Mouse (Mus musculus): ENCODE measurements at regions not wholly inside any gene's neighbourhood (a gene's known extent, or its start where the extent isn't known, plus 50 kb on each side); places are given as distances from the start of the nearest gene placed in this dataset.

DNA sequence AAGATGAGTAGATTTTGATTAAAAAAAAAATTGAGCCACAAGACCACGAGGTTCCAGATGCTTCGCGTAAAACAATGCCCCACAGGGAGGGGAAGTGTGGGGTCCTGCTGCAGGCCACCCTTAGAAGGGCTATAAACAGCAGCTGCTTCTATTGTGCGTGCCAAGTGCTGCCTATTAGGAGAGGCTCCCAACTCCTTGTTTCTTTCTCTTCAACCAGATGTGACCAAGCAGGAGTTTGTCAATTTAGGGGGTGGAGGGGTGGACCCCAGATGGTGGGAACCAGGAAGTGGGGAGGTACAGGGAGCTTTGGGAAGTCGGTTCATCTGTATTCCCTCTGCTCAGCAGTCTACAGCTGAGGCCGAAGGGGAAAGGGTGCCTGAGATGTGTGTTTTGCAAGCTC, 718.9 kb upstream of the Car8 start:
- DNase-seq (ENCODE audit: low spot score in 2 of 2): no peak

DNA sequence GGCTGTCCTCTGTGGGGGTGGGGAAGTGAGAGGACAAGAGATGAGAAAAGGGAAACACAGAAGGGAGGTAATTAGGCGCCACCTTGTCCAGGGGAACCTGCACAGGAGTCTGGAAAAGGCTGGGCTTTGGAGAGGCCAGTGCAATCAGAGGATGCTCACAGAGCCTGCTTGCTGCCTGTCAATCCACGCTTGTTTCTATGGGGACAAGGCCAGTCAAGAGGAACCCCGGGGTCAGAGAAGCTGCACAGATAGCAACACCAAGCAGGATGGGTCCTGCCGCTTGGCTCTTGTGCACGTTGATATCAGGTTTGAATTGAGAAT, 718.1 kb upstream of the Car8 start:
- DNase-seq (ENCODE audit: low spot score in 2 of 2): no peak

DNA sequence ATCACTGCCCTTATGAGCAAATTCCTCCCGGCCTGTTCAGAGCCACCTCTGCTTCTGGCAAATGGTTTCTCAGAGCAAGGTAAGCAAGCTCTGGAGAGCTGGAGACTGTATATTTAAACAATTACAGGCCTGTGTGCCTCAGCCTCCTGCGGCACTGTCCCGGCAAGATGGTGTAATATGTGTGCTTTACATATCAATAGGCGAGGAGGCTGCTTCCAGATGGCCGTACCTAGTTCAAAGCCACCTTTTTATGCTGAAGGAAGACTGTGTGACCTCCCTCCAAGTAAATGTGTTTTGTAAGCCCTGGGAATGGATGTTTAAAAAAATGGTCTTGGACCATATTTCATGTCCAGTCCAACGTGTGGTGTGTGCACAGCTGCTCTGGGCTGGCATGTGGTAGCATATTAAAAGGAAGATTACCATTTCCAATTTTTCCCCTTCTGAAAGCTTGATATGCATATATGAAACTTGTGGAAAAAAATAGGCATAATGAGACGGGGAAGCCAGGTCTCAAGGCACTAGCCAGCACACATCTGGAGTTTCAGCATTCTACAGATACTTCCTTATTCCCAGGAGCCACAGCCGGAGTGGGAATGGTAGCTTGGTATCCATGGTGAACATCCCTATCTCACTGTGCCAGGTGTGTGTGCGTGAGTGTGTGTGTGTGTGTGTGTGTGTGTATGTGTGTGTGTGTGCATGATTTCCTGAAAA, 717.6 kb upstream of the Car8 start:
- DNase-seq (ENCODE audit: low spot score in 2 of 2): no peak

DNA sequence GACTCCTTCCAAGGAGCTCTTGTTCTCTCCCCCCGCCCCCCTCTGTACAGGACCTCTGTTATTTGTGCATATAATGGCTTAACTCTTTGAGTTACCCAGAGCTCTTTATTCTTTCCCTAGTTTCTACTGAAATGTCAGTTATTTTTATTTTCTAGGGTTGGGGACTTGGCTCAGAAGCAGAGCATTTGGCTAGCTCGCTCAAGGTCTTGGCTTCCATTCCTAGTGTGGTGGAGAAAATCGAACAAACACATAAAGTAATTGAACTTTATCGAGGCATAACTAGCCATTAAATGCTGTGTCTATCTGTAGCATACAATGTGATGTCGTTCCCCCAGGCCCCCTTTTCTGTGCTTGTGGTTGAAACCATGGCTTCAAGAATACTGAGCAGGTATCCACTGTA, 716.5 kb upstream of the Car8 start:
- no peak for DNase-seq (ENCODE audit: low spot score in 2 of 2)

DNA sequence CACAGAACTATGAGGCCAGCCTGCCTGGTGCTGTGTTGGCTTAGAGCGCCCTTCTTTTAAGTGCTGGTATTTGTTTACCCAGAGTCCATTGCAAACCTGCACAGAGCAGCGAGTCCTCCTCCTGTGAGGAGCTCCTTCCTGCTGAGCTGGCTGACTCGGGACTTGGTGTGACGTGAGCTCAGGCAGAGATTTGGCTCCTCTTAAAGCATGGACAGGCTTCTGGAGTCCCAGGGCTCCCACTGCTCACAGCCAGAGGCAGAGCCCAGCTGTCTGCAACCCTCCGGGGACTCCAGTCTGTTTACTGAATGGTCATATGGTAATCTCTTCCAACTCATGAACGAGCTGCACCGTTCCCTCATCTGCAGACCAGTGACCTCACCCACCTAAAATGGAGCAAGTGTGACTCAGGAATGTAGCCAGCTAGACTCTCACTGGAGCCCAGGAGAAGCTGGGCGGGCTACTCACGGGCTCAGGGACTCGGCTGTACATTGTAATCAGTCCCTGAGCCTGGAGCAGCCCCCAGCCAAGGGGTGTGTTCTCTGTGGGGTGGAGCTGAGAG, 715.6 kb upstream of the Car8 start:
- no peak for DNase-seq (ENCODE audit: low spot score in 2 of 2)

DNA sequence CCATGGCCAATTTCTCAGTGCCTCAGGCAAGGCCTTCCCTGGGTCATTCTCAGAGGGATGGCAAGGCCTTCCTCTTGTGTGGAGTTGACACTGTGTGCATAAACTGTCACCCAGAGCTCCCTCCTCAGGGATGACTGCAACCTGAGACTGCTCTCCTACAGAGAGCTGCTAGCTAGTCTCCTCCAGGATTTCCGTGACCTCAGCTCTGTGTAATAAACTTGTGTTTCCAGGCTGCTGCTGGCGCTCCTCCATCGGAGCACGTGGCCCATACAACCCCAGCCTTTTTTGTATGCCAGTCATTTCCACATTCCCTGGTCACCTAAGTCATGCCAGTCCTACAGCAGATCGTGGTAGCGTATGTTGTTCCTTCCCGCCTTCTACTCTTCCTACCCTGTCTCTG, 714.3 kb upstream of the Car8 start:
- DNase-seq (ENCODE audit: low spot score in 2 of 2): no peak

DNA sequence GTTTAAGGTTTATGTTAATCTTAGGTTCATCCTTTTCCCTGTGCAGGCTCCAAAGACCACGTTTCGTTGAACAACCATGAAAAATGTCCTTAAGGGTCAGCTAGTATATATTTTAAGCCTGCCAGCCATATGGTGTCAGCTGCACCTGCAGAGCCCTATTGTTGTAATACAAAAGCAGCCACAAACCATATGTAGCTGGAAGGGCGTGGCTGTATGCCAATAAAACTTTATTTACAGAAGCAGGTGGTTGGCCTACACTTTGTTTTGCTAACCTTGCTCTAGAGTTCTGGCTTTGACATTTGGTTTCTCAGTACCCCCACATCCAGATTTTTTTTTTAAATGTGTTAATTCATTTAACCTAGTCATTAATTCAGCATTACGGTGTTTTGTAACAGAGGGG, 711.1 kb upstream of the Car8 start:
- DNase-seq (ENCODE audit: low spot score in 2 of 2): no peak

DNA sequence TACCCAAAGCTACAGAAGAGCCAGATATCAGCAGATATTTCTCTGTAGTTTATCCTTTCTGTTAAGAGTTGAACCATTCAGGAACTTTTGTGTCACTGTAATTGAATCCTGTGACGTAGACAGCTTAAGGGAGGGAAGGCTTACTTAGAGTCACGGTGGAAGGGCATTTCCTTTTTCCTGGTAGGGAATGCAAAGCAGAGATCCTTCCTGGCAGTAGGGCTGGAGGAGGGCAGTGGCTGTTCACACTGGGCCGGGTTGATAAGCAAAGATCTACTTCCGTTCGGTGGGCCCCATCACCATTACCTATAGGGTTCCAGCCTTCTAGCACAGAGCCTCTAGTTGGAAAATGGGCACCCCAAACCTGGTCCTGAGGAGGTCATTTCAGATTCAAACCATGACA, 710.7 kb upstream of the Car8 start:
- no peak for DNase-seq (ENCODE audit: low spot score in 2 of 2)

DNA sequence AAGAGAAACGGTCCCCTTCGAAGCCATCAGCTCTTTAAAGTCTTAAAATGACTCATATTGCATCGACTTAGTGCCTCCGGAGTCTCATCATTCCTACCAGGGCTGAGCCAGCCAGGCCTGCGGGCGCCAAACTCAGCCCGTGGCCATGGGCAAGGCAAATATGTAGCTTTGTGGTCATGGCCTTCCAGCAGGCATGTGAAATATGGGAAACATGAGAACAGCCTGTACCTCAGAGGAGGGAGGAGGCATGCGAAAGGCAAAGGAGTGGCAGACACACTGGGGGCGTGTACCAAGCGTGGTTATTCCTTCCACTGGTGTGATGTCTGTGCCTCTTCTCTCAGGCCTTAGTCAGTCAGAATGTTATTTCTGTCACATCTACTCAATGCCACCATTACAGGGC, 706.3 kb upstream of the Car8 start:
- DNase-seq (ENCODE audit: low spot score in 2 of 2): no peak

DNA sequence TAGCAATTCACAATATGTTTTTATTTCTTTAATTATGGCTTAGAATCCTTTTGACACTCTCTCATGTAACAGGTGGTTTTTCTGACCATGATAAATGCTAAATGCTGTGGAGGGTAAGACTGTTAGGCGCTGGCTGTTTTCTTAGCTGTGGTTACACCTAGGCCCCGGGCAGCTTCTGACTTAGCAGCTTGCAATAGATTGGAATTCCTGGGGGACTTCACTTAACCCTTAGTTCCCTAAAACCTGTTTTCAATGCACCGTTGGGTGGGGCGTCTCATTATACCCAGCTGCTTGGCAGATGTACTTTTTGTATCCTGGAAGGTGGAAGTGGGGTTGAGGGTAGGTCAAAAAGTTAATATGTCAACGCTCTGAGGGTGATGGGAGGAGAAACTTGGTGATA, 704.2 kb upstream of the Car8 start:
- DNase-seq (ENCODE audit: low spot score in 2 of 2): no peak

DNA sequence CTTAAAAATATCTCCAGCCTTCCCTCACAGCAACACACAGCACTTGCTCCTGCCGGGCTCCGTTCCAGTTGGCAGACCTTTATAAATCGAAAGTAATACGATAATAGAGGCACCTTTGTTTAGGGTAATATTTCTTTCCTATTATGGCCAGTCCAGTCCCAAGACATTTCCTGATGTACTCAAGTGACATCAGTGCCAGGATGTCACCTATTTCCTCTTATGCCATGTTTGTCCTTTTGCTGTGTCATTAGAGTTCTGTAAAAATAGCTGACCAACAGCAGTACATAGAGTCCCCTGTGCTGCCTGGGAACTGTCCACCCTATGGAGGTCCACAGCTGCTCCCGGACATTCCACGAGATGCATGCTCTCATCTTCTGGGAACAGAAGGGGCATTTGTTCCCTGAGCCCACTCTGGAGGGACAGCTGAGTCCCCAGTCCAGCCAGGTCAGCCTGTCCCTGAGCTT, 700.1 kb upstream of the Car8 start:
- no peak for DNase-seq (ENCODE audit: low spot score in 2 of 2)

DNA sequence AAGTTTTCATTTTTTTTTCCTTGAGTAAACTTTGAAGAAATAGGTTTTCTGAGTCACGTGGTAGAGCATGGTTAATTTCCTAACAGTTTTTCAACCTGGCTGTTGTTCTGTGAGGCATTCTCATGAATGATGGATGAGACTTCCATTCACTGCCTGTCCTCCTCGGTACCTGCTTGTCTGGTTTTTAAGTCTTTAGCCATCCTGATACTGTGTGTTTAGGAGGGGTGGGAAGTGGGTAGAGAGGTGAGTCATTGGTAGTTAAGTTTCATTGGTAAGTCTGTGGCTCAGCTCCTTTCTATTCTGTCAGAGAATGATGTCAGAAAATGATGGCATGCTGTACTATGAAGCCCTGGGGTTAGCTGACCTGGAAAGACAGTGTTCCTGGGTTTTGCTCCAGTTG, 697.1 kb upstream of the Car8 start:
- no peak for DNase-seq (ENCODE audit: low spot score in 2 of 2)

DNA sequence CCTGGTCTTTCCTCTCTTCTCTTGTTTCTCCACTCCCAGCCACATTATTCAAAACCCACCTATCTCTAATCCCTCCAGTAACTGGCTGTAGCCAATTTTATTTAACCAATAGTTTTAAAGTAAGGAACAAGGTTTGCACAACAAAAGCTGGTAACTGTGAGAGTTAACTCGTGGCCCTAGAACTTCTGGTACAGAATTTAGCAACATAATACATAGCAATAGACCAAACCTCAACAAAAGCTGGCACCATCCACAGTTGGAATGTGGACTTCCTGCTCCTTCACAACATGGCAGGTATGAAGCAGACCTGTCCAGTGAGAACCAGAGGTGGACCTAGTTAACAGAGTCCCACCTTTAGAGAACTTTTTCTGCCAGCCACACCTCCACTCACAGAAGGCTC, 695.7 kb upstream of the Car8 start:
- no peak for DNase-seq (ENCODE audit: low spot score in 2 of 2)

DNA sequence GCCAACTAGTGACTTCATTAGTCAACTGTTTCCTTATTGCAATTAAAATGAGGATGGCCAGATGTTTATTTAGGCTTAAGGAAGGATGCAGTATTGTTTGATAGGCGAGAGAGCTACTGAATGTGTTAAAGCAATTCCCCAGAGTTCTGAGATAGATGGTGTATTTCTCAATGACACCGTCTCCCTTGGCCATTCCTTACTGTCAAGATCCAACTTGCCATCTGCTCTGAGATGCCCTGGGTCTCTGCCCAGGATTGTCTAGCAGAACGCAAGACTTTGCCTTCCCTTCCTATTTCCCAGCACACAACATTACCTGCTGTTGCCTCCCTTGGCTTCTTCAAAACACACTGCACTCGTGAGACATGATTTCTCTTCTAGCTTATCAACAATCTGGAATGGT, 690.5 kb upstream of the Car8 start:
- no peak for DNase-seq (ENCODE audit: low spot score in 2 of 2)

DNA sequence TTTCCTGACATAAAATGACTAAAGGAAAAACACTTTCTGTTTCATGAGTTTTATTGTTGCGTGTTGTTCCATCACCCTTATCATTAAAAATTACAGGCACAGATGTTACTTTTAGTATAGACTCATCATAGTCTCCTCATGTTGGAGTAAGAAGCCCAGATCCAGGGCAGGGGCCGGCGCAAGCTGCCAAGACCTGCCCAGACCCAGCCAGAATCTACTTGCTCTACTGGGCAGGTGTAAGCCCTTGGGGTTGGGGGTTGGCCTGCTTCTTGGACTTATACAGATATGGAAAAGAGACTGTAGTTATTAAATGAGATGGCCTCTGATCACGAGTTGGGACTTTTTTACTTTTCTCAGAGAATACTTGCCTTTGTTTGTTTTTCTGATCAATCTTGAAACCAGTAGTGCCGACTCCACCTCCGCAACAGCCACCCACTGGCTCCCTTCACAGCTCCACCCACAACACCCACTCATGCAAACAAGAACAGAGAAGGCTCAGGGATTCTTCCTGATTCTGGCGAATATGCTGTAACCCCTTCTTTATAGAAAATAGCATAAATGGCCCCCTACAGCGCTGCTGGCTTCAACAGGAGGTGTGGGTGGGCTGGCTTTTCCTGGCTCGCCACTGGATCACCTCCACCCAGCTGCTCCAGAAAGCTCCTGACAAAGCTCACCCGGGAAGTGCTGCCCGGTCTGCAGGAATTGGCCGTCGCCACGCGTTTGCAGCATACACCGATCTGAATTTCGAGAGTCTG, 689.9 kb upstream of the Car8 start:
- DNase-seq (ENCODE audit: low spot score in 2 of 2): no peak

DNA sequence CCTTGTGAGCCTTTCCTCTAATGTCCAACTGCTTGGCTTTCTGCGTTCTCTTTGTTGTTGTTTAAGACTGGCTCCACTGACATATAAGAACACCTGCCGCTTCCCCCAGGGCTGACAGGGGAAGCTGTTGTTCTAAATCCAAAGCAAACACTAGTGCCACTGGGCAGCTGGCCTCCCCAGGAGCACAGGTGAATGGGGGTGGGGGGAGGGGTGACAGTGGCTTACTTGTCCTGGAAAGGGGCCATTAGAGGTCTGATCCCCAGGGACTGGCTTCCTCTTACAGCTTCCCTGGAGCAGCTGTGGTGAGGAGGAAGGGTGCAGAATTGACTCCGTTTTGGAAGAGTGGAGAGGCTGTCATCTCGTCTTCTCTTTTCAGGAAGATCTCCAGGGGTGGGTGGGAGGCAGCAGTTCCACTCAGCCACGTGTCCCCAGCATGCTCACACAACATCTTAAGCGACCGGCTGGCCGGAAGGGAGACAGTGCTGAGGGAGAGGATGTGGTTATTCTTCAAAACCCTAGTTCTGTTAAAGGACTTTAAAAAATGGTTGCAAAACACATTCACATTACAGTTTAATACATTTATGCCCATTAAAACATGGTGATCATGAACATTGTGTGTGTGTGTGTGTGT, 688.5 kb upstream of the Car8 start:
- DNase-seq (ENCODE audit: low spot score in 2 of 2): no peak

DNA sequence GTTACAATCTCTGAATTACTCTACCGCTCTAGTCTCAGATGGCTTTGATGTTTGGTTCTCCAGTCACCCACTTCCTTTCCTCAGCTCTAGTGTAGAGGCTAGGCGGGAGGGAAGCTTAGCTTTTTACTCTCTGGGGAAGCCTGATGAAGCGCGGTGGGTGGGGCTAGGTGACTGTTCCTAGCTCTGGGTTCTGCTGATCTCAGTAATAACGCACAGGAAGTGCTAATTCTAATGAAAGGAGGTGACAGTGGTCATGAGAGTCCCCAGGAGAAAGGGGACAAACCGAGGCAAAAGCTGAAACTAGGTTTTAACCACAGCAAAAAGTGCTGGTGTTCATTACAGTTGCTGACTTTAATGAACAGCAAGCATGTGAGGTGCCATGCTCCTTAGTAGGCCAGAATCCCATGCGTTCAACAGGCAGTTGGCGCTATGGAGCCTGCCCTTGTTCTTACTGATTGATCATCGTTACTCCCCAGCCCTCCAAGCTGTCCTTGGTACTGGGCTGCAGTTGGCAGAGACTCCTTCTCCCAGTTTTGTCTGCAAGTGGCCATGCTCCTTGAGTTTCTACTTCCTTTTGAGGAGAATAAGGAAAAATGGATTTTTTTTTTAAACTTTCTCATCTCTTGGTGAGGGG, 687.9 kb upstream of the Car8 start:
- no peak for DNase-seq (ENCODE audit: low spot score in 2 of 2)

DNA sequence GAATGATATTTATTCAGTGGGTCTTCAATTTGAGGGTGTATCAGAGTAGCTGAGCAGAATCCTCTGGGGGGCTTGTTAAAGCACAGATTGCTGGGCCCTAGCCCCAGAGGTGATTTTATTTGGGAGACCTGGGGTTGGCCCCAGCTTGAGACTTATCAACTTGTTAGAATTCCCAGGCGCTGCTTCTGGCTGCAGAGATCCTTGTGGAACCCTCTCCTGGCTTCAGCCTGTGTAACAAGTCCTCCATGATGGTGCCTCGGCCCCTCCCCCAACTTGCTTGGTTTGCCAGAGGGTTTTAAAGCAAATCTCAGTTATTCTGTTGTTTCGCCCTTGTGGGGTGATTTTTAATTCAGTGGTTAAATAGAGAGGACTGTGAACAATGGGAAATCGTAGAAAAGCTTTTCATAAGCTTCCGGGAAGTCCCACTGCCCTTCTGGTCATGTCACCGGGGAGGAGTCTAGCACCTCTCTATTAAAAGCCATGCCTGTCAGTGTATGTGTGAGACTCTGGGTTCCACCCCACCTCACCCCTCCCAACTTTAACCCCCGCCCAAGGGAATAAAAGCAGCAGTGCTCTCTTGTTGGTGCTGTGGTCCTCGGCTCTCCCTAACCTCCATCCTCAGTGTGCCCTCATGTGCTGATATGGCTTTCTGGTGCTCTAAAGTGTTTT, 684.0 kb upstream of the Car8 start:
- DNase-seq (ENCODE audit: low spot score in 2 of 2): no peak

DNA sequence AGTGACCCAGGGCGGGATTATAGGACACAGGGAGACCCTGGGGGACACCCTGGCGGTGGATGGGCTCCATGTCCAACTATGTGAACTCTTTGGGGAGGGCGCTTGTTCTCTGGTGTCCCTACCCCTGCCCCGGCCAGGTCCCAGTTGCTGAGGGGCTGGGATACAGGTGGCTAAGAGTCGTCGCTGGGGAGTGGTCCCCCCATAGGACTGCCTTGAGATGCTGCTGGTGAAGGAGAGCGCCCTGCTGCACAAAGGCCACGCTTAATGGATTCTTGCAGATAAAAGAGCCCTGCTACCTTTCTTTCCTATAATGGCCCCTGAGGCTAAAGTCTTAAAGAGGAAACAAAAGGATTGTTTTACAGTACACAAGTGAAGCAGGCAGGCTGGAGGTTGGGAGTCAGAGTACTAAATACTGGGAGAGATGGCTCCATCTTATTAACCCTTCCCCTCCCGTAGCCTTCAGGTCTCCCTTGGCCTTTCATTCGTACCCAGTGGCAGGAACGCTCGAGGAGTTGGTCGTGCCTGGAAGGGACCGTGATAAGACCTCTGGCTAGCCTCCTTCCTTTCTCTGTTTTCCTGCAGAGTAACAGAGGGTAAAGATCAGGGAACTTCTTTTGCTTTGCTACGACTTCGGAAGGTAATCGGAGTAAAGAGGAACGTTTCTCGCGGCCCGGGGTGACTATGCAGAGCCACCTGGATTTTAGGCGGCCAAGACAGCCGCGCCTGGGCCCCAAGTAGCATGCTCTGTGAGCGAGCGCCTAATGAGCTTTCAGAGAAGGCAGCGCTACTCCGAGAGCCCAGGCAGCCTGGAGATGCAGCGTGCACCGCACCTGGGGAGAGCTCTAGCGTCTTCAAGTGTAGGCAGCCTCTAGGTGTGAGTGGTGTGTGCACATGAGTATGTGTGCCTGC, 682.9 kb upstream of the Car8 start:
- no peak for DNase-seq (ENCODE audit: low spot score in 2 of 2)

DNA sequence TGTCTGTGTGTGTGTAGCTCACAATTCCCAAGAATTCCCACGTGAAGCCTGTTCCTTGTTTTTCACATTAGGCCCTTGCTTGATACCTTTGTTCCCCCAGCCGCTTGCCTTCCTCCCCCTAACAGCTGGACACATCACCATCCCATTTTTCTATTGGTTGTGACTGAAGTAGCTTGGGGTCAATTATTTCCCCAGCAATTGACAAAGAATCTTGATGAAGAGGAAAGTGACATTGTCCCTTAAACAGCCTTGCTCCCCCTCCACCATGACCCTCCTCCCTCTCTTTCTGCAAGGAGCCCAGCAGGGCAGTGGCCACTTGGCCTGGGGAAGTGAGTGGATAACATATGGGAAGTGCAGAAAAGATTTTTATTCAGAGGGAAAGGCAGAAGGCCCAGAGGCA, 681.5 kb upstream of the Car8 start:
- no peak for DNase-seq (ENCODE audit: low spot score in 2 of 2)

Data from layer of hippocampus, adult 18-20 months (tissue).